Mouse (Mus musculus): Measurements from ENCODE around the gene Wbp1l. TPM values are rescaled to one million over a fixed set of nuclear protein-coding genes. Genes with fewer than 3 reads are reported as not detected.

Wbp1l gene
- polyA plus RNA-seq, 1 experiment: 16.9 TPM

DNA sequence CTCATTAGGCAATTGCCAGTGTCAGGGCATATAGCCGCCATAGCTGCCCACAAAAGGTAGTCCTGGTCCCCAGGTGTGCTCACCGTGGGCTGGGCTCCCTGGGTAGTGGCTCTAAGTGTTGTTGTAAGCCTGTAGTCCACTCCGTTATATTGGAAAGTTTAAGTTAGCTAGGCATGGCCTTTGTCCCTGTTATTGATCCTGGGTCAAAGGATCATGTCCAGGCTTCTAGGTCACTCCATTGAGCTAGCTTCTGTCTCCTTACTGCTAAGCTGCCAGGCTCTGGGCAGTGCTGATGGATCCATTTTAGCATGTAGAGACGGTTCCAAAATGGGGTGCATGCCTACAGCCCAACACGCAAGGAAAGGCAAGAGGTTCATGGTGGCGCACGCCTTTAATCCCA is 59.5 kb downstream of the Wbp1l start:
- no peaks in the 10 kb centered on the region for H3K27me3 ChIP-seq (ENCODE audit: control insufficient read depth, insufficient read depth, low read length)
- TF ChIP-seq CTCF (IDR thresholded peaks at IDR 0.05; ENCODE audit: control insufficient read depth, insufficient read depth, insufficient replicate concordance, low read depth, low read length) (no peak), POLR2A (IDR thresholded peaks at IDR 0.05; ENCODE audit: control insufficient read depth, low read depth, low read length) (no peak)
- H3K4me1 ChIP-seq (ENCODE audit: control insufficient read depth, insufficient read depth, low read length): no peaks in the 10 kb centered on the region
- no peak overlapping the region for H3K4me3 ChIP-seq (ENCODE audit: control insufficient read depth, low read depth, low read length)
- H3K36me3 ChIP-seq (ENCODE audit: control insufficient read depth, insufficient read depth, low read length): no peaks in the 10 kb centered on the region; the same call in 1 of the 2 replicates
- H3K27ac ChIP-seq (ENCODE audit: control insufficient read depth, insufficient read depth, low read depth, low read length): no peak overlapping the region

- H3K4me3 ChIP-seq (ENCODE audit: control insufficient read depth, low read depth, low read length): no peak overlapping the region
- TF ChIP-seq CTCF (IDR thresholded peaks at IDR 0.05; ENCODE audit: control insufficient read depth, insufficient read depth, insufficient replicate concordance, low read depth, low read length) (no peak), POLR2A (IDR thresholded peaks at IDR 0.05; ENCODE audit: control insufficient read depth, low read depth, low read length) (no peak)
- H3K27me3 ChIP-seq (ENCODE audit: control insufficient read depth, insufficient read depth, low read length): no peaks in the 10 kb centered on the region
- H3K36me3 ChIP-seq (ENCODE audit: control insufficient read depth, insufficient read depth, low read length): no peaks in the 10 kb centered on the region; the same call in 1 of the 2 replicates
- H3K4me1 ChIP-seq (ENCODE audit: control insufficient read depth, insufficient read depth, low read length): no peaks in the 10 kb centered on the region
- H3K27ac ChIP-seq (ENCODE audit: control insufficient read depth, insufficient read depth, low read depth, low read length): no peak overlapping the region
Observed at GRCm38 (mm10) chr19:46658851-46659250, 60.0 kb downstream of the Wbp1l start.

DNA sequence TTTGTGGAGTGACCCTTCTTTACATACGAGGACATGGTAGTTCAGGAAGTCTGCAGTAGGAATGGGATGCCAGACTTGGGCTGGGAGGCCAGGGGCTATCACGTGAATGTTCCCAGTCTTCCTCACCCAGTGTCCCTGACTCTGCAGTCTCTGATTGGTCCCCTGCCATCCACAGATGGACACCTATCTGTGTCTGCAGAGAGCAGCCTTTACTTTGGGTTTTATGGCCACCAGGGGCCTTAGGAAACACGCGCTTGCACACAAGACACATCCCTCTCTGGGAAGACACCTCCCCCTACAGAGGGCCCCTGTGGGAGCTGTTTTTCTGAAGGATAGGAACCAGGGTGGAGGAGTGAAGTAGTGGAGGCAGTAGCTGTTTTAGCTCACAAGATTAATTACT is 62.6 kb downstream of the Wbp1l start:
- H3K36me3 ChIP-seq (ENCODE audit: control insufficient read depth, insufficient read depth, low read length): no peaks in the 10 kb centered on the region

DNA sequence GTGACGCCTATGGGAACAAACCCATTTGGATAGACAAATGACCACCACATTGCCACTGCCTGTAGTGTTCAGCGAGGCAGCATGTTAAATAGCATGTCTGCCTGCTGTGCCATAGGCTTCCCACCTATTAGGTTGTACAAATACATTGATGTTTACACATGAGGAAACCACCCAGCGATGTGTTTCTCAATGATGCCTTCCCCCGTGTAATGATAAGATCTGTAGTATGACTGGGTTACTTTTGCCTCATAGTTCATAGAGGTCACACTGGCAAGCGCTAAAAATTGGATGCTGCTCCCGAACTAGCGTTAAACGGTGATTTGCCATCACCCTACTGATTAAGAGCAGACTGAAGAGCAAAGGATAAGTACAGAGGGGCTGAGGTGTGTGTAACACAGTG is 63.3 kb downstream of the Wbp1l start:
- Histone ChIP-seq H3K27ac (ENCODE audit: control insufficient read depth, insufficient read depth, low read depth, low read length) (no peak overlapping the region), H3K4me3 (ENCODE audit: control insufficient read depth, low read depth, low read length) (no peak overlapping the region), H3K36me3 (ENCODE audit: control insufficient read depth, insufficient read depth, low read length) (no peaks in the 10 kb centered on the region), H3K4me1 (ENCODE audit: control insufficient read depth, insufficient read depth, low read length) (peaks cover 5% of the 10 kb centered on the region), H3K27me3 (ENCODE audit: control insufficient read depth, insufficient read depth, low read length) (no peaks in the 10 kb centered on the region)
- TF ChIP-seq POLR2A (IDR thresholded peaks at IDR 0.05; ENCODE audit: control insufficient read depth, low read depth, low read length): no peak
- no peak for TF ChIP-seq CTCF (IDR thresholded peaks at IDR 0.05; ENCODE audit: control insufficient read depth, insufficient read depth, insufficient replicate concordance, low read depth, low read length)

More for the DNA sequence above, 62.6 kb downstream of the Wbp1l start:
- Histone ChIP-seq H3K4me3 (ENCODE audit: control insufficient read depth, low read depth, low read length) (no peak overlapping the region), H3K27ac (ENCODE audit: control insufficient read depth, insufficient read depth, low read depth, low read length) (no peak overlapping the region), H3K27me3 (ENCODE audit: control insufficient read depth, insufficient read depth, low read length) (no peaks in the 10 kb centered on the region), H3K4me1 (ENCODE audit: control insufficient read depth, insufficient read depth, low read length) (peaks cover 5% of the 10 kb centered on the region)
- TF ChIP-seq POLR2A (IDR thresholded peaks at IDR 0.05; ENCODE audit: control insufficient read depth, low read depth, low read length): no peak
- TF ChIP-seq CTCF (IDR thresholded peaks at IDR 0.05; ENCODE audit: control insufficient read depth, insufficient read depth, insufficient replicate concordance, low read depth, low read length): no peak

DNA sequence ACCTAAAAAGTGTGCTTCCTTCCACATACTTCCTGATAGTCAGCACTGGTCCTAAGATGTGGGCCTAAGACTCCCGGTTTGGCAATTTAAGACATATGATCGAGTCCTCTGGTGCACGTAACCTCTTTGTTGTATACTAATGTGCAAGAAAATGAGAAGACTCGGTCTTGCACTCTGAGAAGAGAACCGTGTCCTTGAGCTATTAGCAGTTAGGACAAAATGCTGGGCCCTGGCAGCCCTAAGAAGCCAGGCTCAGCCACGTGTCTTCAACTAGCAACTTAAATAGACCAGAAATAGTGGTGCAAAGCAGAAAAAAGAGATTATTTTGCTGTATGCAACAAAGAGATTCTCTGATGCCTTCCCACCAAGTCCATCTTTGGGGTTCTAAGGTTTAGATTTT is 63.9 kb downstream of the Wbp1l start:
- Histone ChIP-seq H3K4me1 (ENCODE audit: control insufficient read depth, insufficient read depth, low read length) (peaks cover 5% of the 10 kb centered on the region), H3K36me3 (ENCODE audit: control insufficient read depth, insufficient read depth, low read length) (no peaks in the 10 kb centered on the region), H3K4me3 (ENCODE audit: control insufficient read depth, low read depth, low read length) (no peak overlapping the region), H3K27me3 (ENCODE audit: control insufficient read depth, insufficient read depth, low read length) (no peaks in the 10 kb centered on the region), H3K27ac (ENCODE audit: control insufficient read depth, insufficient read depth, low read depth, low read length) (no peak overlapping the region)
- TF ChIP-seq CTCF (IDR thresholded peaks at IDR 0.05; ENCODE audit: control insufficient read depth, insufficient read depth, insufficient replicate concordance, low read depth, low read length): no peak
- TF ChIP-seq POLR2A (IDR thresholded peaks at IDR 0.05; ENCODE audit: control insufficient read depth, low read depth, low read length): no peak

- Histone ChIP-seq H3K36me3 (ENCODE audit: control insufficient read depth, insufficient read depth, low read length) (no peaks in the 10 kb centered on the region), H3K27me3 (ENCODE audit: control insufficient read depth, insufficient read depth, low read length) (no peaks in the 10 kb centered on the region), H3K4me3 (ENCODE audit: control insufficient read depth, low read depth, low read length) (peak overlapping the region; percentile 44), H3K27ac (ENCODE audit: control insufficient read depth, insufficient read depth, low read depth, low read length) (no peak overlapping the region), H3K4me1 (ENCODE audit: control insufficient read depth, insufficient read depth, low read length) (peaks cover 5% of the 10 kb centered on the region)
- TF ChIP-seq CTCF (IDR thresholded peaks at IDR 0.05; ENCODE audit: control insufficient read depth, insufficient read depth, insufficient replicate concordance, low read depth, low read length) (no peak), POLR2A (IDR thresholded peaks at IDR 0.05; ENCODE audit: control insufficient read depth, low read depth, low read length) (no peak)
Observed at GRCm38 (mm10) chr19:46665474-46665873, 66.6 kb downstream of the Wbp1l start.

DNA sequence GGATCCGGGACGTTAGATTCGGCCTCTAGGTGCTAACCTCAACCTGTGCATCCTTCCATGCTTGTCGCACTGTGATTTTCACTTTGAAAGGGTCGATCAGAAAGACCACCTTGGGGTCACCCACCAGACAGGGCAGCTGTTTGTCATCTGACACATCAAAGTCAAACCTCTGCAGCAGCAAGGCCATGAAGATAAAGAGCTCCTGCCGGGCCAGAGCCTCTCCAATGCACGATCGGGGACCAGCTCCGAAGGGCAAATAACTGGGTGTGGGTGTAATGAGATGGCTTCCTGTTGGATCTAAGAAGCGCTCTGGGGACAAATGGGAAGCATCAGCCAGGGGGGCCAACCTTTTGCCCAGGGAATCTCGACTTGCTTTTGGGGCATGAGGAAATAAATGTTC is 68.4 kb downstream of the Wbp1l start:
- no peaks in the 10 kb centered on the region for H3K27me3 ChIP-seq (ENCODE audit: control insufficient read depth, insufficient read depth, low read length)
- peaks cover 5% of the 10 kb centered on the region for H3K4me1 ChIP-seq (ENCODE audit: control insufficient read depth, insufficient read depth, low read length)
- no peak overlapping the region for H3K27ac ChIP-seq (ENCODE audit: control insufficient read depth, insufficient read depth, low read depth, low read length)
- H3K36me3 ChIP-seq (ENCODE audit: control insufficient read depth, insufficient read depth, low read length): no peaks in the 10 kb centered on the region
- no peak overlapping the region for H3K4me3 ChIP-seq (ENCODE audit: control insufficient read depth, low read depth, low read length)
- TF ChIP-seq POLR2A (IDR thresholded peaks at IDR 0.05; ENCODE audit: control insufficient read depth, low read depth, low read length): no peak
- no peak for TF ChIP-seq CTCF (IDR thresholded peaks at IDR 0.05; ENCODE audit: control insufficient read depth, insufficient read depth, insufficient replicate concordance, low read depth, low read length)

DNA sequence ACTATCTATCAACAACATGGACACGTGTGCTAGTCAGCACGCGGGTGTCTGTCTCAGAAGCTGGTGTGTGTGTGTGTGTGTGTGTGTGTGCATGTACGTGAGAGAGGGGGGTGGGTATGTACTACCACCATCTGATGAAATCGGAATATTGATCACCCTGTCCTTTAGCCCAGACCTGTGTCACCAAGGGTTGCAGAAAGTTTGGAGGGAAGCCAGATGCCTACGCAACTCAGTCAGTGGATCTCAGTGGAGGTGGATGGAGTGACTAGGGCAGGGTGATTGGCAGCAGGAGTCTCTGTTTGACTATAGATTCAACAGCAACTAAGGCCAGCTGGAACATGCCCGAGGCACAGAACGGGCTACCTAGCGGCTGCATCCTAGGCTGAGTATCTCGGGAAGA is 69.4 kb downstream of the Wbp1l start:
- no peak overlapping the region for H3K4me3 ChIP-seq (ENCODE audit: control insufficient read depth, low read depth, low read length)
- H3K36me3 ChIP-seq (ENCODE audit: control insufficient read depth, insufficient read depth, low read length): no peaks in the 10 kb centered on the region
- H3K27me3 ChIP-seq (ENCODE audit: control insufficient read depth, insufficient read depth, low read length): no peaks in the 10 kb centered on the region
- peaks cover 5% of the 10 kb centered on the region for H3K4me1 ChIP-seq (ENCODE audit: control insufficient read depth, insufficient read depth, low read length)
- H3K27ac ChIP-seq (ENCODE audit: control insufficient read depth, insufficient read depth, low read depth, low read length): no peak overlapping the region
- no peak for TF ChIP-seq POLR2A (IDR thresholded peaks at IDR 0.05; ENCODE audit: control insufficient read depth, low read depth, low read length)
- no peak for TF ChIP-seq CTCF (IDR thresholded peaks at IDR 0.05; ENCODE audit: control insufficient read depth, insufficient read depth, insufficient replicate concordance, low read depth, low read length)
